Mouse (Mus musculus) limb, embryonic 14.5 days (tissue): ENCODE data around the gene Inpp5a. TPM values are rescaled to one million over a fixed set of nuclear protein-coding genes. Genes with fewer than 3 reads are reported as not detected.

ENCODE experiments used
- ATAC-seq: fragments of 200-750 bp; cut with Nextera tagmentation; 2 replicates; pipeline ENCODE4 v1.8.0; 2017; ENCODE audit warnings: low read depth, moderate number of reproducible peaks, moderate TSS enrichment; ENCODE audit not compliant: low FRiP score
- DNase-seq: peaks from one replicate; pipeline ENCODE4 v3.0.0-alpha.2; 2015; ENCODE audit warnings: low spot score
- H3K27ac ChIP-seq: fragments of 300-500 bp; sonication (generic); replicated peaks from 2 replicates; pipeline ENCODE4 v1.5.1; 2014; ENCODE audit warnings: low read depth, mild to moderate bottlenecking, low read length, moderate library complexity, mixed read lengths
- H3K27me3 ChIP-seq: fragments of 300-500 bp; sonication (generic); 2 replicates; pipeline ENCODE4 v1.6.1; 2014; ENCODE audit warnings: low read length, mixed read lengths; ENCODE audit not compliant: control insufficient read depth, insufficient read depth
- H3K36me3 ChIP-seq: fragments of 300-500 bp; sonication (generic); 2 replicates; pipeline ENCODE4 v1.6.1; 2014; ENCODE audit warnings: mild to moderate bottlenecking, low read length, moderate library complexity, mixed read lengths; ENCODE audit not compliant: control insufficient read depth, insufficient read depth
- H3K4me1 ChIP-seq: fragments of 300-500 bp; sonication (generic); 2 replicates; pipeline ENCODE4 v1.6.1; 2014; ENCODE audit warnings: antibody characterized with exemption, low read length, mixed read lengths; ENCODE audit not compliant: control insufficient read depth, insufficient read depth
- H3K4me2 ChIP-seq: fragments of 300-500 bp; sonication (generic); replicated peaks from 2 replicates; pipeline ENCODE4 v1.6.1; 2014; ENCODE audit warnings: low read depth, mild to moderate bottlenecking, low read length, moderate library complexity; ENCODE audit not compliant: severe bottlenecking
- H3K4me3 ChIP-seq: fragments of 300-500 bp; sonication (generic); replicated peaks from 2 replicates; pipeline ENCODE4 v1.5.1; 2014; ENCODE audit warnings: low read length
- H3K9ac ChIP-seq: fragments of 300-500 bp; sonication (generic); 2 replicates; pipeline ENCODE4 v1.6.1; 2014; ENCODE audit warnings: mild to moderate bottlenecking, low read depth, low read length, moderate library complexity; ENCODE audit not compliant: severe bottlenecking
- H3K9me3 ChIP-seq: fragments of 300-500 bp; sonication (generic); 2 replicates; pipeline ENCODE4 v1.6.1; 2016; ENCODE audit warnings: low read length; ENCODE audit not compliant: control insufficient read depth
- POLR2A ChIP-seq: fragments of 200-500 bp; IDR thresholded peaks from 2 replicates; pipeline ENCODE4 v1.8.0; 2012; ENCODE audit warnings: inconsistent platforms, mild to moderate bottlenecking, moderate library complexity, borderline replicate concordance; ENCODE audit not compliant: insufficient read depth, insufficient read length; ENCODE audit errors: extremely low read depth
- WGBS: fragments of 180-500 bp; shearing (Covaris S2); extraction: QIAGEN DNeasy Blood & Tissue Kit; methylation state at CpG from one replicate; pipeline ENCODE4 v1.1.7; 2014; 5-methylcytosine and 5-hydroxymethylcytosine counted together
- polyA plus RNA-seq, 2 experiments: library from polyadenylated mRNA; depleted of rRNA in 1 of 2; stranded (reverse) in 1 of 2; unstranded in 1 of 2; fragments of >200 nt; fragmentation: Nextera tagmentation in 1 of 2; extraction: Ambion mirVana in 1 of 2; gene quantifications; 2 replicates each; pipeline versions ENCODE4 v1.2.1 to v1.2.3; 2012 to 2014

The Inpp5a gene
- polyA plus RNA-seq, 2 experiments = 29.0 to 39.7 TPM

- Histone ChIP-seq H3K4me3 (no peak overlapping the region), H3K9me3 (no peaks in the 10 kb centered on the region), H3K9ac (no peak overlapping the region), H3K36me3 (no peaks in the 10 kb centered on the region), H3K27ac (no peak overlapping the region), H3K27me3 (no peaks in the 10 kb centered on the region), H3K4me2 (no peak overlapping the region), H3K4me1 (peaks cover 8% of the 10 kb centered on the region)
- no peak for TF ChIP-seq POLR2A
- DNase-seq = no peak
- 81% methylated on average over 2 of the region's 2 CpGs for WGBS
- ATAC-seq = no peak
Measured at GRCm38 (mm10) chr7:139382796-139383195, 6.1 kb upstream of the Inpp5a start.

- 100% methylated on average over 1 of the region's 1 CpGs for WGBS
- DNase-seq = no peak
- Histone ChIP-seq H3K4me3 (no peak overlapping the region), H3K4me1 (peaks cover 12% of the 10 kb centered on the region), H3K27me3 (no peaks in the 10 kb centered on the region), H3K4me2 (no peak overlapping the region), H3K9ac (no peak overlapping the region), H3K36me3 (no peaks in the 10 kb centered on the region), H3K9me3 (no peaks in the 10 kb centered on the region), H3K27ac (no peak overlapping the region)
- no peak for ATAC-seq
- no peak for TF ChIP-seq POLR2A
Measured at GRCm38 (mm10) chr7:139384500-139384899, 4.4 kb upstream of the Inpp5a start.

GRCm38 (mm10) chr7:139384916-139385530, 3.9 kb upstream of the Inpp5a start:
- ATAC-seq = no peak
- no peak overlapping the region for H3K4me3 ChIP-seq
- no peaks in the 10 kb centered on the region for H3K36me3 ChIP-seq
- WGBS = 76% methylated on average over 2 of the region's 2 CpGs
- no peaks in the 10 kb centered on the region for H3K9me3 ChIP-seq
- peaks cover 16% of the 10 kb centered on the region for H3K4me1 ChIP-seq
- H3K27me3 ChIP-seq = no peaks in the 10 kb centered on the region
- no peak overlapping the region for H3K9ac ChIP-seq
- H3K4me2 ChIP-seq = no peak overlapping the region
- TF ChIP-seq POLR2A = no peak
- no peak overlapping the region for H3K27ac ChIP-seq
- DNase-seq = no peak

- Histone ChIP-seq H3K4me2 (peak overlapping the region; percentile 44; the same call in 1 of the 2 replicates), H3K9me3 (no peaks in the 10 kb centered on the region), H3K27ac (no peak overlapping the region), H3K4me1 (peaks cover 31% of the 10 kb centered on the region), H3K4me3 (no peak overlapping the region), H3K27me3 (no peaks in the 10 kb centered on the region), H3K36me3 (no peaks in the 10 kb centered on the region), H3K9ac (no peak overlapping the region)
- no peak for DNase-seq
- TF ChIP-seq POLR2A = no peak
- no peak for ATAC-seq
- WGBS = 87% methylated on average over 9 of the region's 9 CpGs
Measured at GRCm38 (mm10) chr7:139386933-139387690, 1.8 kb upstream of the Inpp5a start.

GRCm38 (mm10) chr7:139387921-139388669, 814 bp upstream of the Inpp5a start:
- H3K36me3 ChIP-seq = no peaks in the 10 kb centered on the region
- peak overlapping the region; percentile 95 for H3K4me3 ChIP-seq
- H3K27me3 ChIP-seq = no peaks in the 10 kb centered on the region
- H3K9me3 ChIP-seq = no peaks in the 10 kb centered on the region
- ATAC-seq (peak; percentile 76; the same call in 1 of the 2 replicates), DNase-seq (no peak)
- no peak for TF ChIP-seq POLR2A
- peak overlapping the region; percentile 90 for H3K27ac ChIP-seq
- H3K4me2 ChIP-seq = peak overlapping the region; percentile 44
- H3K9ac ChIP-seq = peak overlapping the region; percentile 74
- peaks cover 37% of the 10 kb centered on the region for H3K4me1 ChIP-seq
- WGBS = 19% methylated on average over 16 of the region's 16 CpGs
